Mouse (Mus musculus) spleen, adult 2 months (tissue): ENCODE data around the gene Fam151a. TPM values are rescaled to one million over a fixed set of nuclear protein-coding genes. Genes with fewer than 3 reads are reported as not detected.
"Not testable (repeated sequence)": the region's sequence is repeated elsewhere in the genome, so short reads cannot be mapped to it uniquely, and the experiment has no call there.

Experiments
- DNase-seq, 2 experiments: peaks; one replicate each; pipeline versions ENCODE4 v3.0.0 to v3.0.0-alpha.2; 2012 to 2021; ENCODE audit warnings: low spot score in 2 of 2, low read depth in 1 of 2
- H3K27ac ChIP-seq: fragments of 200-500 bp; 2 replicates; pipeline ENCODE4 v1.5.1; 2012; ENCODE audit warnings: low read length, inconsistent platforms; ENCODE audit not compliant: insufficient read depth
- H3K27me3 ChIP-seq: fragments of 200-500 bp; 2 replicates; pipeline ENCODE4 v1.6.1; 2012; ENCODE audit warnings: mild to moderate bottlenecking, moderate library complexity, low read length, inconsistent platforms; ENCODE audit not compliant: control insufficient read depth, insufficient read depth
- H3K36me3 ChIP-seq: fragments of 200-500 bp; 2 replicates; pipeline ENCODE4 v1.6.1; 2012; ENCODE audit warnings: mild to moderate bottlenecking, low read length, inconsistent platforms; ENCODE audit not compliant: control insufficient read depth, insufficient read depth
- H3K4me1 ChIP-seq: fragments of 200-500 bp; 2 replicates; pipeline ENCODE4 v1.6.1; 2011; ENCODE audit warnings: inconsistent platforms; ENCODE audit not compliant: control insufficient read depth, insufficient read depth, insufficient read length
- H3K4me3 ChIP-seq: fragments of 200-500 bp; 2 replicates; pipeline ENCODE4 v1.5.1; 2011; ENCODE audit warnings: mild to moderate bottlenecking, inconsistent platforms; ENCODE audit not compliant: insufficient read depth, insufficient read length; ENCODE audit errors: extremely low read depth
- CTCF ChIP-seq: fragments of 200-500 bp; IDR thresholded peaks from 2 replicates; pipeline ENCODE4 v1.5.1; 2011; ENCODE audit warnings: mild to moderate bottlenecking, inconsistent platforms; ENCODE audit not compliant: insufficient read depth, insufficient read length, insufficient replicate concordance; ENCODE audit errors: extremely low read depth
- POLR2A ChIP-seq: fragments of 200-500 bp; IDR thresholded peaks from 2 replicates; pipeline ENCODE4 v1.6.1; 2011; ENCODE audit warnings: low read depth, low read length, inconsistent platforms
- WGBS: fragments of 180-500 bp; shearing (Covaris S2); methylation state at CpG from one replicate; pipeline ENCODE4 v1.1.7; 2018; 5-methylcytosine and 5-hydroxymethylcytosine counted together
- polyA plus RNA-seq: library from polyadenylated mRNA; depleted of rRNA; stranded (reverse); fragments of >200 nt; gene quantifications from 2 replicates; pipeline ENCODE4 v1.2.3, GENCODE M21; 2012

The Fam151a gene
- polyA plus RNA-seq, 1 experiment: 1.4 TPM

DNA sequence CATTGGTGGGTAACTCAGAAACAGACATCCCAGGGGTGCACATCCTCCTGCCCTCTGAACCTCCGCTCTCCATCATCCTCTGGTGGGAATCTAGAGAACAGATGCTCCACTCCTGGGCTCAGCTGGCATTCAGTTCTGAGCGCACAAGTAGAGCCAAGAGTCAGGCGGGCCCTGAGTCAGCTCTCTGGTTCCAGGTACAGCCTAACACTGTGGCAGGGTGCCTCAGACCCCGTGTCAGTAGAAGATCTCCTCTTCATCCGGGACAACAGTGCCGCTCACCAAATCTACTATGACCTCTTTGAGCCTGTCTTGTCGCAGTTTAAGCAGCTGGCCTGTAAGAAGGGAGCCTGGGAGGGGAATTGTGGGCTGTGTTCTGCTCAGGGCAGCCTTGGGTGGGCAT is 12.2 kb downstream of the Fam151a start:
- DNase-seq: no peak
- Histone ChIP-seq H3K27ac (no peak overlapping the region), H3K36me3 (no peaks in the 10 kb centered on the region), H3K4me3 (no peak overlapping the region), H3K4me1 (no peaks in the 10 kb centered on the region), H3K27me3 (no peaks in the 10 kb centered on the region)
- 84% methylated on average over 7 of the region's 7 CpGs for WGBS
- no peak for TF ChIP-seq CTCF
- TF ChIP-seq POLR2A: no peak

DNA sequence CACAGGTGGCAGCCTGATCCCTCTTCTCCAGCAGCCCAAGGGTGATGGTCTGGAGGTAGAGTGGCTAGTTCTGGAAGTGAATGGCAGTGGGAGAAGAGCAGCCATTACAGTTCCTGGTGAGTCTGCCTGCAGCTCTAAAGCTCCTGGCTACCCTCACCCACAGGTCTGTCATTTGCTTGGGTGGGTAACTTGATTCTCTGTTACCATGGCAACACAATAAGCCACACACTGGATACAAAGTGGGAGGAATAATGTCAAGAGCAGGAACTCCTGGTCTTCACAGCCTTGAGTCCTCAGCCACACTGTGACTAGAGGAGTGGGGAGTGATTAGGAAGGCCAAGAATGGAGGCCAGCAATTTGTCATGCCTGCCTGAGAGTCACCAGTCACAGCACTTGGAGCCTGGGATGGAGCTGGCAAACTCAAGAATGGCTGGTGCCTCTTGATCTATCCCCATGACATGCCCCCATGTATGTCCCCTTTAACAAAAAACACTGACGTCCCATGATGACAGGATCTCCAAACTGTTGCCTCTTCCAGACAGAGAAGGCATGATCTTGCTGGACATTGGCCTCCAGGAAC is 13.4 kb downstream of the Fam151a start:
- no peak for DNase-seq
- TF ChIP-seq POLR2A: no peak
- TF ChIP-seq CTCF: no peak
- 100% methylated on average over 1 of the region's 1 CpGs for WGBS

DNA sequence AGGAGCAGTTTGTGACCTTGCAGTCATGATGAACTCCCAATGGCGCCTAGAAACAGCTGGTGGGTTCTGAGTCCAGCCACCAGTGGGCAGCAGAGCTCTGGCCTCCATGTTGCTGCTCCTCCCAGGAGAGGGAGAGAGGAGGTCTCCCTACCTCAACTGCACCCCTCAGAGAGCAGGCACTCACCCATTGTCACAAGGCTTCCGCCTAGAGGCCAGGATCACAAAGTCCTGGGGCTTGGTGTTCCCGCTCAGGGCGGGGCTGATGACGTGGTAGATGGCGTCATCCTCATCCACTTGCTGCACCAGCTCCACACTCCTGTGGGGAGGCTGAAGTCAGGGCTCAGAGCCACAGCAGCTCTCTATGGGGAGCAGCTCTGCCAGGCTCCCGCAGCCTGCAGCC is 16.0 kb downstream of the Fam151a start:
- no peak for DNase-seq
- 73% methylated on average over 7 of the region's 7 CpGs for WGBS

More for the DNA sequence above, 13.4 kb downstream of the Fam151a start:
- H3K27me3 ChIP-seq: no peaks in the 10 kb centered on the region
- no peak overlapping the region for H3K27ac ChIP-seq
- no peaks in the 10 kb centered on the region for H3K4me1 ChIP-seq
- no peak overlapping the region for H3K4me3 ChIP-seq
- no peaks in the 10 kb centered on the region for H3K36me3 ChIP-seq

DNA sequence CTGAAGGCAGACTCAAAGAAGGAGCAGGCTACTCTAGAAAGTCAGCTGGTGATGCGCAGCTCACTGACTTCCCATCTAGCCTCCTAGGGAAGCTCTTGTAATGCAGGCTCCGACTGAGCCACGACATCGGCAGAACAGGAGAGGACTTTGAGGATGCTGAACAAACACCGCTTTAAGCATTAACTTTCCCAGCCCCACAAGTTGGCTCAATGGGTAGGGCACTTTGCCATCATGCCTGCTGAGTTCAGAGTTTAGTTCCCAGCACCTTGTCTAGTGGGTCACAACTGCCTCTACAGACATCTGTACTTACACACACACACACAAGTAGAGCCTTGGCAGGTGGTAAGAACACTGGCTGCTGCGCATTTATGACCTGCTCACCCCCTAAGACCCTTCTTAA is 18.0 kb downstream of the Fam151a start:
- H3K27ac ChIP-seq: no peak overlapping the region
- no peak overlapping the region for H3K4me3 ChIP-seq
- peaks cover 2% of the 10 kb centered on the region; the same call in 1 of the 2 replicates for H3K36me3 ChIP-seq
- no peaks in the 10 kb centered on the region for H3K4me1 ChIP-seq
- WGBS: 97% methylated on average over 6 of the region's 6 CpGs
- H3K27me3 ChIP-seq: no peaks in the 10 kb centered on the region
- DNase-seq: no peak
- TF ChIP-seq CTCF: no peak
- TF ChIP-seq POLR2A: no peak

More for the DNA sequence above, 16.0 kb downstream of the Fam151a start:
- Histone ChIP-seq H3K27me3 (no peaks in the 10 kb centered on the region), H3K4me3 (no peak overlapping the region), H3K4me1 (no peaks in the 10 kb centered on the region), H3K36me3 (no peaks in the 10 kb centered on the region), H3K27ac (no peak overlapping the region)
- no peak for TF ChIP-seq CTCF

DNA sequence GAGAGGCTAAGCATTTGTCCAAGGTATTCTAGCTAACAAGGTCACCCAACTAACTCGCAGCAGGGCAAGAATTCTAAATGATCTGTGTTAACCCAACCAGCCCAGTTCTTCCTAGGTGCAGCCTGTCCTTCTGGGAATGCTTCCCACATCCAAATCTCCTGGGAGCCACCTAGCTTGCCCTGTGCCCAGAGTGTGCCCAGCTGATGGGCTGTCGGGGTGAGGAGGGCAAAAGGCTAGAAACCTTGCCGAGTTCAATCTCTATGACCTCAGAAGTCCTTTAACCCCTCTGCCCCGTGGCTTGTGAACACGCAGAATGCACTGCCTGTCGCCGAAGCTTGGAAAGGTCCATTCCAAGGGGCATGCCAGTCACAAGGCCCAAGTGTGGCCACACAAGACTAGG is 30.5 kb downstream of the Fam151a start:
- WGBS: 95% methylated on average over 7 of the region's 7 CpGs
- Histone ChIP-seq H3K4me1 (no peaks in the 10 kb centered on the region), H3K27ac (no peak overlapping the region), H3K4me3 (no peak overlapping the region), H3K27me3 (no peaks in the 10 kb centered on the region), H3K36me3 (no peaks in the 10 kb centered on the region)
- no peak for DNase-seq
- TF ChIP-seq CTCF: no peak
- TF ChIP-seq POLR2A: no peak

DNA sequence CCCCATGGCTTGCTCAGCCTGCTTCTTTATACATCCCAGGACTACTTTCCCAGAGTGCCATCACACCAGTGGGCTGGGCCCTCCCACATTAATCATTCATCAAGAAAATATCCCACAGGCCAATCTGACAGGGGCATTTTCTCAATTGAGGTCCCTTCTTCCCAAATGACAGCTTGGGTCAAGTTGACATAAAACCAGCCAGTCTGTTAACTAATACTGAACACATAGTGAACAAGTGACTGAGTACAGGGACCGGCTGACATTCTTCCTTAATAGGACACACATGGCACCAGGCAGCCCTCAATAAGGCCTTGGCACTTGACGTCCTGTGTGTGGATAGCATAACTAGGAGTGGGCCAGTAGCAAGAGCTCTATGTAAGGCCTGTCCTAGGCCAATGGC is 35.6 kb downstream of the Fam151a start:
- H3K4me1 ChIP-seq: no peaks in the 10 kb centered on the region
- WGBS: 91% methylated on average over 2 of the region's 2 CpGs
- DNase-seq: no peak
- H3K27ac ChIP-seq: no peak overlapping the region
- no peaks in the 10 kb centered on the region for H3K36me3 ChIP-seq
- TF ChIP-seq CTCF (no peak), POLR2A (no peak)
- no peaks in the 10 kb centered on the region for H3K27me3 ChIP-seq
- no peak overlapping the region for H3K4me3 ChIP-seq

DNA sequence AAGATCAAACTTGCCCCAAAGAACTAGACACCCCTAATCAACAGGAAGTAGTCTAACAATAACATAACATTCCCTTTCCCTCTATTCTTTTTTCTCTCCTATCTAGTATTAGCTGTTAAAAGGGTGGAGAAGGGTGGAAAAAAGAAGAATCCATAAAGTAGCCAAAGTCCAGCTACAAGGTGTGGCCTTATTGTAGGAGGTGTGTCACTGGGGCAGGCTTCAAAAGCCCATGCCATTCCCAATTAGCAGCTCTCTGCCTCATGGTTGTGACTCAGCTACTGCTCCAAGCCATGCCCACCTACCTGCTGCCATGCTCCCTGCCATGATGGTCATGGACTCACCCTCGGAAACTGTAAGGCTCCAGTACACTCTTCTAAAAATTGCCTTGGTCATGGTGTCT is 38.9 kb downstream of the Fam151a start:
- no peak for DNase-seq
- Histone ChIP-seq H3K4me1 (no peaks in the 10 kb centered on the region), H3K27ac (no peak overlapping the region)

DNA sequence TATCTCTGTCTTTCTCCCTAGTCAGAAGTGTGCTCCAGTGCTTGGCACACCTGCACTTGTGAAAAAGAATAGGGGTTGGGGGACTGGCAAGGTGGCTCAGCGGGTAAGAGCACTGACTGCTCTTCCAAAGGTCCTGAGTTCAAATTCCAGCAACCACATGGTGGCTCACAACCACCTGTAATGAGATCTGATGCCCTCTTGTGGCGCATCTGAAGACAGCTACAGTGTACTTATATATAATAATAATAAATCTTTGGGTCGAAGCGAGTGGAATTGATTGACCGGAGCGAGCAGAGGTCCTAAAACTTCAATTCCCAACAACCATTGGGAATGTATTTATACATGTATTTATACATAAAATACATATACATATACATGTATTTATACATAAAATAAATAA is 42.1 kb downstream of the Fam151a start:
- not testable (repeated sequence) for H3K36me3 ChIP-seq, H3K27ac ChIP-seq, DNase-seq, H3K27me3 ChIP-seq, H3K4me3 ChIP-seq, H3K4me1 ChIP-seq
- 91% methylated on average over 6 of the region's 6 CpGs for WGBS

More for the DNA sequence above, 38.9 kb downstream of the Fam151a start:
- Histone ChIP-seq H3K4me3 (no peak overlapping the region), H3K27me3 (no peaks in the 10 kb centered on the region), H3K36me3 (no peaks in the 10 kb centered on the region)
- TF ChIP-seq CTCF: no peak
- TF ChIP-seq POLR2A: no peak
- WGBS: 96% methylated on average over 1 of the region's 1 CpGs
